Mouse (Mus musculus) forebrain, embryonic 11.5 days (tissue): ENCODE measurements around the gene Susd1. TPM values are rescaled to one million over a fixed set of nuclear protein-coding genes. Genes with fewer than 3 reads are reported as not detected.

ENCODE experiments used
- ATAC-seq: fragments of 200-750 bp; cut with Nextera tagmentation; replicated peaks from 2 replicates; pipeline ENCODE4 v1.8.0; 2017; ENCODE audit warnings: moderate TSS enrichment; ENCODE audit not compliant: low FRiP score
- DNase-seq: peaks from one replicate; pipeline ENCODE4 v3.0.0-alpha.2; 2017; ENCODE audit warnings: low spot score
- H3K27ac ChIP-seq: fragments of 300-500 bp; sonication (generic); 2 replicates; pipeline ENCODE4 v1.5.1; 2014; ENCODE audit warnings: low read depth, low read length
- H3K27me3 ChIP-seq: fragments of 300-500 bp; sonication (generic); 2 replicates; pipeline ENCODE4 v1.6.1; 2014; ENCODE audit warnings: mild to moderate bottlenecking, low read length, mixed read lengths; ENCODE audit not compliant: control insufficient read depth, insufficient read depth
- H3K36me3 ChIP-seq: fragments of 300-500 bp; sonication (generic); 2 replicates; pipeline ENCODE4 v1.6.1; 2014; ENCODE audit warnings: mild to moderate bottlenecking, low read length, moderate library complexity, mixed read lengths; ENCODE audit not compliant: control insufficient read depth, insufficient read depth
- H3K4me1 ChIP-seq: fragments of 300-500 bp; sonication (generic); replicated peaks from 2 replicates; pipeline ENCODE4 v1.6.1; 2014; ENCODE audit warnings: low read length, mixed read lengths; ENCODE audit not compliant: control insufficient read depth, insufficient read depth
- H3K4me2 ChIP-seq: fragments of 300-500 bp; sonication (generic); 2 replicates; pipeline ENCODE4 v1.6.1; 2014; ENCODE audit warnings: low read depth, mild to moderate bottlenecking, low read length, moderate library complexity, mixed read lengths; ENCODE audit not compliant: severe bottlenecking
- H3K4me3 ChIP-seq: fragments of 300-500 bp; sonication (generic); 2 replicates; pipeline ENCODE4 v1.5.1; 2014; ENCODE audit warnings: low read depth, low read length
- H3K9ac ChIP-seq: fragments of 300-500 bp; sonication (generic); 2 replicates; pipeline ENCODE4 v1.6.1; 2014; ENCODE audit warnings: low read length
- H3K9me3 ChIP-seq: fragments of 300-500 bp; sonication (generic); 2 replicates; pipeline ENCODE4 v1.6.1; 2016; ENCODE audit warnings: low read length, mixed read lengths; ENCODE audit not compliant: control insufficient read depth
- WGBS: fragments of 180-500 bp; shearing (Covaris S2); extraction: QIAGEN DNeasy Blood & Tissue Kit; methylation state at CpG from one replicate; pipeline ENCODE4 v1.1.7; 2014; 5-methylcytosine and 5-hydroxymethylcytosine counted together
- polyA plus RNA-seq: library from polyadenylated mRNA; unstranded; fragments of >200 nt; fragmentation: Nextera tagmentation; extraction: Ambion mirVana; gene quantifications from 2 replicates; pipeline ENCODE4 v1.2.1, GENCODE M21; 2014

The Susd1 gene
- polyA plus RNA-seq, 1 experiment from 2014 or later: 1.3 TPM

DNA sequence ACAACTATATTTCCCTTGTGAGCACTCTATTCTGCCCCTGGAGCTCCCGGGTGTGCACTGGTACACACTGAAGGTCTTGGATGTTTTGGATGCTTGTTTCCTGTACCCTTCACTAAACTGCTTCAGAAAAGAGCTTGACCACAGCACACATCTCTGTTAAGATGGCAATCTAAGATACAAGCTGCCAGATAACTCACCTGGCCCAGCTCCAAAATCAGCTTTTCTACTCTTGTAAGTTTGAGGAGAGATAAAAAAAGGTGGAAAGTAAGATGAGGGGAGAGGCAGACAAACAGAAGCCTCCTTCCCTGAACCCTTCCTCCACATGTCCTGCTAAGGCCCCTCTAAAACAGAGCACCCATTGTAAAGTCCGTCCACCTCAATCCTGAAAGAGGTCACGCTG, 115.7 kb downstream of the Susd1 start:
- no peak for ATAC-seq
- Histone ChIP-seq H3K4me3 (no peak overlapping the region), H3K9me3 (no peaks in the 10 kb centered on the region), H3K36me3 (no peaks in the 10 kb centered on the region), H3K9ac (no peak overlapping the region), H3K27ac (no peak overlapping the region), H3K27me3 (no peaks in the 10 kb centered on the region), H3K4me1 (0 out of 2 replicates have a peak, but pooled peaks cover 5% of the 10 kb centered on the region), H3K4me2 (no peak overlapping the region)
- WGBS: 47% methylated on average over 3 of the region's 3 CpGs
- no peak for DNase-seq

DNA sequence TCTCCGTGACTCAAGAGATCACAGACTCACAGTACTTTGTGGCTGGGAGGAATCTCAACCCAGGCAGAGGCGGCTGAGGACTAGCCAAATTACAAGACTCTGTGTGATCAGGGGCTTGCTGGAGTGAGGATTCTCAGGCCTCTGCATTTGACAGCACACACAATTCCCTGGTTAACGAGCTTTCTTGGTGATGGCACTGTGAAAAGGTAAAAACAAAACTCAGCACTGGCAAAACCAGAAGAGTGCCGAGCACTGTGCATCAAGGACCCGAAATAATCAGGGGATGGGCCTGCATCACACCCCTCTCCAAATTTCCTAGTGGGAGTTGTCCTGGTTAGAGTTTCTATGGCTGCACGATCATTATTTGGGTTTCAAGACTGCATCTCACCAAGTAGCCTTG, 116.4 kb downstream of the Susd1 start:
- Histone ChIP-seq H3K4me2 (no peak overlapping the region), H3K27me3 (no peaks in the 10 kb centered on the region), H3K9ac (no peak overlapping the region), H3K36me3 (no peaks in the 10 kb centered on the region), H3K9me3 (no peaks in the 10 kb centered on the region), H3K4me1 (0 out of 2 replicates have a peak, but pooled peaks cover 5% of the 10 kb centered on the region), H3K27ac (no peak overlapping the region), H3K4me3 (no peak overlapping the region)
- WGBS: 52% methylated on average over 6 of the region's 6 CpGs
- ATAC-seq (no peak), DNase-seq (no peak)

DNA sequence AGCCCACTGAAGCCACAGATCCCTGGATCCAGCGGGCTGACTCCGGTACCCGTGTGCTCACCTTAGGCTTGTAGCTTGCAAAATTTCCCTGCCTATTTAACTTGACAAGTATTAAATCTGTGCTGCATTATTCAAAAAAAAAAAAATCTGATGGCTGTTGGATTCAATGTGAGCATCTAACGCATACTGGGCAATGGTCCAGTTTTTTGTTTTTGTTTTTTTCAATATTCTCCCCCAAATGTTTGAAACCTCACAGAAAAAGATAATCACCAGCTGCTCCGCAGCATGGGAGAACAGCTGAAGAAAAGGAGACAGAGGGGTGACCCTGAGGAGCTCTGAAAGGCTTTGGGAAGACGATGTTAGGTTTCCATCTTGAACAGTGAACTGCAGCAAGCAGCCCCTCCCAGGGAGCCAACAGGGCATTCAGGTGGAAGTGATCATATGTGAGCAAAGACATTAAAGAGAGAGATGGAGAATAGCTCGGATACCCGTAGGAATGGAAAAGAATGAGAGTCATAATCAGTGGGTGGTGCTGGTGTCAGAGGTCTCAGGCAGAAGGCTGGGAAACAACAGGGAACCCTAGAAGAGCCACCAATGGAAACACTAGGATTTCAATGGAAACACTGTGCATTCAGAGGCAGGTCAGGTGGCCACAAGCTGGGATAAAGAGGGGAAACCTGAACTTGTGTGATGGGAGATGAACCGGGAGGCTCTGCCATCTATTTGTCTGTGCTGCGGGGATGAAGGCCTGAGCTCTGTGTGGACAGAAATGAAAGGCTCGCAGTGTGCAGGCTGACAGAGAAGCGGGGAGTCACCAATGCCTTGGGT, 117.0 kb downstream of the Susd1 start:
- 56% methylated on average over 12 of the region's 12 CpGs for whole genome bisulfite sequencing
- ATAC-seq (no peak), DNase-seq (peak; percentile 41)
- H3K27me3 ChIP-seq: no peaks in the 10 kb centered on the region
- H3K4me3 ChIP-seq: no peak overlapping the region
- no peaks in the 10 kb centered on the region for H3K9me3 ChIP-seq
- no peaks in the 10 kb centered on the region for H3K36me3 ChIP-seq
- no peak overlapping the region for H3K9ac ChIP-seq
- H3K4me2 ChIP-seq: no peak overlapping the region
- no peak overlapping the region for H3K27ac ChIP-seq
- 0 out of 2 replicates have a peak, but pooled peaks cover 5% of the 10 kb centered on the region for H3K4me1 ChIP-seq

DNA sequence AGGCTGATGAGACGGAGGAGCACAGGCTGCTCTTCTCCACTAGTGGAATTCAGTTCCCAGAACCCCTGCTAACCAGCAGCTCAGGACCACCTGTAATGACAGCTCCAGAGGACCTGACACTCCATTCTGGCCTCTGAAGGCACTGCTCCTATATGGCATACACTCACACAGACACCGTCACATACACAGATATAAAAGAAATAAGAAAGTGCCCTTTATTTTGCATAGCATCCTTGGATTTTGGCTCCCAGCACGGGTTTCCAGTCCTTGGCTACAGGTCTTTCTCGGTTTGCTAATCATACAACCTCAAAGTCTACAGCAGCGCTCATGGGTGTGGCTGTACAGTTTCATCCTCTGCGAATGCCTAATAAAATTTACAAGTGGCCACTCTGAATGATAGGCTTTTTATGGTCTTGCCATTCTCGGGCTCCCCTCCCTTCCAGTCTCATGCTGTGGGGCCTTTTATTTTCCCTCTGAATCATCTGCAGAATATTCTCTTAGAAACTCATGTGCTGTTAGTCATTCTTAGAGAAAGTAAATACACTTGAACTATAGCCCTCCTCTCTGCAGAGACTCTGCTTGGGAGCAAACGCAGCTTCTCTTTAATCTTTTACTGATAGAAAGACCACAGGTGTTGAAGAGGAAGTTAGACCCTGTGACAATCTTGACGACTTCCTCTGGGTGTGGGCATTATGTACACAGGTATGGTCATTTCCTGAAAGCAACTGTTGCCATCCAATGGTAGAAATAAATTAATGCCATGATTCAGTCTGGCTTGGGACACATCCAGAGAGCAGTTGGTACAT, 119.1 kb downstream of the Susd1 start:
- no peak overlapping the region for H3K27ac ChIP-seq
- WGBS: 84% methylated on average over 9 of the region's 9 CpGs
- ATAC-seq: no peak
- peak; percentile 9 for DNase-seq
- no peak overlapping the region for H3K4me3 ChIP-seq
- no peaks in the 10 kb centered on the region for H3K27me3 ChIP-seq
- no peaks in the 10 kb centered on the region for H3K36me3 ChIP-seq
- H3K9me3 ChIP-seq: no peaks in the 10 kb centered on the region
- no peak overlapping the region for H3K9ac ChIP-seq
- 0 out of 2 replicates have a peak, but pooled peaks cover 5% of the 10 kb centered on the region for H3K4me1 ChIP-seq
- H3K4me2 ChIP-seq: no peak overlapping the region

DNA sequence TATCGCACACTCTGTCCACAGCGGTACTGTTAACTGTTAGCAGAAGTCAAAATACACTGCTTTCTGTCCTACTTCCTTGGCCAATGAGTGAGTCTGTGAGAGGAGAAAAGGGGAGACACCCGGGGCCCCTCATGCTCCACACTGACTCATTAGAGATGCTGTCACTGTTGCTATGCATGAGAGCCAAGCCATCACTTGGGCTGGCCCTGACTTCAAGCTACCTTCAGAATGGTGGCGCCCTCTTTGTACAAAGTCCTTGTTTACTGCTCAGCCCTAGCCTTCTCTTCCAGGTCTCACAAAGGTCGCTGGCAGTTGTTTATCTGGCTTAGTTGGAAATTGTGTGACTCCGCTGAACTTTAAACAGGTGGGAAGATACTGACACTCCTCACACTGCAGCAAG, 119.8 kb downstream of the Susd1 start:
- Histone ChIP-seq H3K36me3 (no peaks in the 10 kb centered on the region), H3K4me2 (no peak overlapping the region), H3K9ac (no peak overlapping the region), H3K27ac (no peak overlapping the region), H3K4me1 (0 out of 2 replicates have a peak, but pooled peaks cover 5% of the 10 kb centered on the region), H3K27me3 (no peaks in the 10 kb centered on the region), H3K4me3 (no peak overlapping the region), H3K9me3 (no peaks in the 10 kb centered on the region)
- no peak for DNase-seq
- no peak for ATAC-seq
- WGBS: 84% methylated on average over 6 of the region's 6 CpGs

DNA sequence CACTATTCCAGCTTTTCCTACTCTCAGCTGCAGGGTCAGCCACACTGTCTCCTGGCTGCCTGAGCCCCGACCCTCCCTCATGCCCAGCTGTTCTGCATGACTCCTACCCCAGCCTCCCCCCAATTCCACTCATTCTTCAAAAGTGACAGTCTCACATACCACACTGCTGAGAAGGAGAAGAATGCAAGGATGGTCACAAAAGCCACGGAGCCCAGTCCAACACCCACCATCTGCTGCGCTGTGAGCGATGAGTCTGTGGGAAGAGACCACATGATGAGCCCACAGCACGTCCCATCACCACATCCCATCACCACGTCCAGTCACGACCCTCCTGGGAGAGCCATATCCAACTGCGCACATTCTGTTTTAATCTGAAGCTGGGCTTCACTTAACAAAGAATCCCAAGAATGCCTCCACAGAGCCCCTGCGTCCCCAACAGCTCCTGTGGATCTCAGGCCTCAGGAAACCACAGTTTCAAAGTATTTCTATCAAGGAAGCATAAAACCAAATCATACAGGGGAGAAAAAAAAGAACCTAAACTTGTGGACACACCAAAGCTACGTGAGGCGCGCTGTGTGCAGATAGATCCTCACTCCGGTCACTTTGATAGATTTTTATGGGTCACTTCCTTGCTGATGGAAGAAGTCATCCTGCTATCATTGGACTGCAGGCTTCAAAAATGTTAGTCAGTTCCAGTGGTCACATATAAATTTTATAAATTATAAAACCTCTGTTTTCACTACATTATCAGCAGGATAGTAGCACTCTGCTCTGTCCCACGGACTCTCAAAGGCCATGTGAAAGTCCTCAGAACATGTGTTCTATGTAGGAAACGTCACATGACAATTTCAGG, 122.7 kb downstream of the Susd1 start:
- H3K4me2 ChIP-seq: no peak overlapping the region
- DNase-seq (no peak), ATAC-seq (no peak)
- 76% methylated on average over 15 of the region's 15 CpGs for WGBS
- no peaks in the 10 kb centered on the region for H3K4me1 ChIP-seq
- H3K9me3 ChIP-seq: no peaks in the 10 kb centered on the region
- no peaks in the 10 kb centered on the region for H3K36me3 ChIP-seq
- no peak overlapping the region for H3K27ac ChIP-seq
- H3K9ac ChIP-seq: no peak overlapping the region
- no peaks in the 10 kb centered on the region for H3K27me3 ChIP-seq
- H3K4me3 ChIP-seq: no peak overlapping the region

DNA sequence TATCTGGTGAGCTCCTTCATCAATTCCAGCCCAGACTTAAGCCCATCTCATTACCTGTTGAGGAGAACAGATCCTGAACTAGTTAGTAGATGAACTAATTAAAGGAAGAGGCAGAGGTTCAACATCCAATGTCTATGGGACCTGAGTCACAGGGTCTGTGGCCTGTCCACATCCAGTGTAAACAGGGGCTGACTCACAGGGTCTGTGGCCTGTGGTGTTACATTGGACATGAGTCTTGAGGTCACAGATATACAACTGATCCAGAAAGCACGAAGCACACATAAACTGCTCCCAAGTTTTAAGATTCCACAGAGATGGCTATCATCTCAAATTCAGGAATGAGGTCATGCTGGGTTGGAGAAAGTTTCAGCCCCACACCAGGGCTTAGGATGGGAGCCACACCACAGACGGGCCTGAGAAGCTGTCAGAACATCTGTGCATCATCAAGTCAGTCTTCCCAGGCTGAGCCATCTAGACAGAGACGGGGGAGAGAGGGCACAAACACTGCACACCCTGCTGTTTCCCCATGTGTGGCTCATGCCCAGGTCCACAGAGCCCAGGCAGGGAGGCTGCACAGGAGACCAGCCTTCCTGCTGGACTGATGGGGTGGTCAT, 123.4 kb downstream of the Susd1 start:
- 76% methylated on average over 3 of the region's 3 CpGs for WGBS
- ATAC-seq (no peak), DNase-seq (peak; percentile 15)
- no peaks in the 10 kb centered on the region for H3K9me3 ChIP-seq
- no peak overlapping the region for H3K4me3 ChIP-seq
- no peaks in the 10 kb centered on the region for H3K27me3 ChIP-seq
- no peak overlapping the region for H3K4me2 ChIP-seq
- H3K9ac ChIP-seq: no peak overlapping the region
- no peak overlapping the region for H3K27ac ChIP-seq
- no peaks in the 10 kb centered on the region for H3K4me1 ChIP-seq
- no peaks in the 10 kb centered on the region for H3K36me3 ChIP-seq

DNA sequence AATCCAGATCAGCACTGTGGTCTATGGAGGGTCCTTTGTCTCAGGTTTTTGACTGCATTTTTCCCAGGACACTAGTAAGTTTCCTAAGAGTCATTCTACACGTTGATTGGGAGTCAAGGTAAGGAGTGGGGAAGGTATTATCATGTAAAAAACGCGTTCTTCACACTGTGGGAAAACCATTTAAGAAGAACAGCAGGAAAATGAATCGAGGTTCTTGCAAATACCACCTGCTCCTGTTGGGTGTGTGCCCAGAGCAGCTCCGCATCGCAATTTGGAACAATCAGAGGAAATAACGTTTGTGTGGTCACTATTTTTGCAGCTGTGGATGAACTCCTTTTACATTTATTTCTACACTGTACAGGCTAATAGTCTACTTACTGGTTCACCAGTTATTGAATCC, 125.5 kb downstream of the Susd1 start:
- 79% methylated on average over 7 of the region's 7 CpGs for WGBS
- ATAC-seq (no peak), DNase-seq (no peak)
- no peaks in the 10 kb centered on the region for H3K36me3 ChIP-seq
- no peak overlapping the region for H3K4me3 ChIP-seq
- no peak overlapping the region for H3K9ac ChIP-seq
- H3K9me3 ChIP-seq: no peaks in the 10 kb centered on the region
- H3K27me3 ChIP-seq: no peaks in the 10 kb centered on the region
- H3K4me2 ChIP-seq: no peak overlapping the region
- no peak overlapping the region for H3K27ac ChIP-seq
- H3K4me1 ChIP-seq: no peaks in the 10 kb centered on the region
